Mouse (Mus musculus): ENCODE data around the gene Mef2c. TPM values are rescaled to one million over a fixed set of nuclear protein-coding genes. Genes with fewer than 3 reads are reported as not detected.

The Mef2c gene
- polyA plus RNA-seq, 1 experiment from 2014 or later, result 16.8 TPM

DNA sequence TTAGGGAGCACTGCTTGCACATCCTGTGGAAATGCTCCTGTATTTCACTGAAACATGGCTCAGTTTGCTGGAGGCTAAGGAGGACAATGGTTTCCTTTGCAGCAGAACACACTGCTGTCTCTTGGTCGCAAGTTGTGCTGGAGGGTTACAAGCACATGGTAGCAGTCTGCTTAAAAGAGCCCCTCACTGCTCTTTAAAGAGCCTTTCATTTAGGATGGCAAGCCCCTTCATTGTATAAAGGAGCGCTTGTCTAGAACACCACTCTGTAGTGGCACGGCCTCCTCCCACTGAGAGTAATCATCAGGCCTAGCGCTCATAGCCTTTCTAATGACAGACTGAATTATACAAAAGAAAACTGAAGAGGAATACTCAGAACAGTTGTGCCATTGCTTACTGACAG lies 80.0 kb downstream of the Mef2c start:
- peaks cover 15% of the 10 kb centered on the region for H3K4me1 ChIP-seq
- no peaks in the 10 kb centered on the region for H3K9me3 ChIP-seq
- WGBS, result 56% methylated on average over 4 of the region's 4 CpGs
- no peak overlapping the region for H3K4me3 ChIP-seq
- H3K27ac ChIP-seq, result 0 out of 2 replicates have a peak overlapping the region, but pooled peaks have one; percentile 44
- H3K27me3 ChIP-seq (ENCODE audit: poor library complexity, severe bottlenecking), result no peaks in the 10 kb centered on the region
- no peaks in the 10 kb centered on the region for H3K36me3 ChIP-seq (replicated peaks)
- no peak for DNase-seq (ENCODE audit: extremely low spot score, low spot score)

DNA sequence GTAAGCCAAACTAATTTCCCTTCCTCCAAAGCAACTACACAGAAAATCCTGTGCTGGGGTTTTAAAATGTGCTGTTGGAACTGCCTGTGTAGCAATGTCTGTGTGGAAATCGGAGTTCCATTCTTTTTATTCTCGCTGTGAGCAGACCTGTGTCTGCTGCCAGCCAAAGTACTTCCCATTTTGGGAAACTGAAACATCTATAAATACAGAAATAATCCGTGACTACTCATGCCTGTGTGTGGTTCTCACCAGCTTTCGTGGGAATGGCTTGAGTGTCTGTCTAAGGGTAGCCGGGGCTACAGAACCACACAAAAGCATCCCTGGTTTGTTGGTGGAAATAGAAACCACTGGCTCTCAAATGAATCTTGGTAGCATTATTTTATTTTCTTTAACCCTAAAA lies 81.5 kb downstream of the Mef2c start:
- H3K27me3 ChIP-seq (ENCODE audit: poor library complexity, severe bottlenecking), result no peaks in the 10 kb centered on the region
- no peak overlapping the region for H3K4me3 ChIP-seq
- no peaks in the 10 kb centered on the region for H3K36me3 ChIP-seq (replicated peaks)
- no peak overlapping the region for H3K27ac ChIP-seq
- no peaks in the 10 kb centered on the region for H3K9me3 ChIP-seq
- peaks cover 15% of the 10 kb centered on the region for H3K4me1 ChIP-seq
- 88% methylated on average over 5 of the region's 5 CpGs for WGBS
- DNase-seq (ENCODE audit: extremely low spot score, low spot score), result no peak

DNA sequence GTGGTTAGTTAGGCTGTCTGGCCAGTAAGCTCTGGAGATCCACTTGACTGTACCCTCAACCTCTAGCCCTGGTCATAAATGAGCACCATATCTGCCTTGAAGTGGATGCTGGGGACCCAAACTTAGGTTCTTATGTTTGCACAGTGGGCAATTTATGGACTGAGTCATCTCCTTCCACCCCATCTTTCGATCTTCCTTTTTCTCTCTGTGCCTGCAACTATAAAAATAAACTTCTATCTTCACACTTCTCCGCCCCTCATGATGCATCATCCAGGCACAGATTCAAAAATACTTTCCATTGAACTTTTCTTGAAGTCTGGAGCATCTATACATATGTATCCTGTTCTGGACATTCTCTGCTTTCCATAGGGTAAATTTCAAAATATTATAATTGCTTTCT lies 84.4 kb downstream of the Mef2c start:
- Histone ChIP-seq H3K36me3 (replicated peaks) (no peaks in the 10 kb centered on the region), H3K4me1 (peaks cover 15% of the 10 kb centered on the region), H3K27ac (no peak overlapping the region), H3K9me3 (no peaks in the 10 kb centered on the region), H3K27me3 (ENCODE audit: poor library complexity, severe bottlenecking) (no peaks in the 10 kb centered on the region), H3K4me3 (no peak overlapping the region)
- no peak for DNase-seq (ENCODE audit: extremely low spot score, low spot score)
- 90% methylated on average over 2 of the region's 2 CpGs for WGBS

DNA sequence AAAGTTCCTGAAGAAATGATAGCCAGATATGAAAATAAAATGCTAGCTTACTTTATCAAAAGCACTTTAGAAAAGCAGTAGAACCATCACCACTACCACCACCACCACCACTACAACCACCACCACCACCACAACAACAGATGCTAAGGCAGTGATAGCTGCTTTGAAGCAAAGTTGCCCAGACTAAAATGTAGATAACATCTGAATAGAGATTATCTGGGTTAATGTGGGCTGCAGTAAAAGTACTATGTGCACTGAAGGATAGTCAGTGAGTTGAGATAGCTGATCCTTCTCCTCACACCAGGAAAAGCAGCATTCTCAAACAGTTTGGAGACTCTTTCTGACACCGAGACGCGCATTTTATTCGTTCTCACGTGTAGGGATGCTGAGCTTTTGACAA lies 87.1 kb downstream of the Mef2c start:
- 96% methylated on average over 5 of the region's 5 CpGs for WGBS
- no peaks in the 10 kb centered on the region for H3K4me1 ChIP-seq

DNA sequence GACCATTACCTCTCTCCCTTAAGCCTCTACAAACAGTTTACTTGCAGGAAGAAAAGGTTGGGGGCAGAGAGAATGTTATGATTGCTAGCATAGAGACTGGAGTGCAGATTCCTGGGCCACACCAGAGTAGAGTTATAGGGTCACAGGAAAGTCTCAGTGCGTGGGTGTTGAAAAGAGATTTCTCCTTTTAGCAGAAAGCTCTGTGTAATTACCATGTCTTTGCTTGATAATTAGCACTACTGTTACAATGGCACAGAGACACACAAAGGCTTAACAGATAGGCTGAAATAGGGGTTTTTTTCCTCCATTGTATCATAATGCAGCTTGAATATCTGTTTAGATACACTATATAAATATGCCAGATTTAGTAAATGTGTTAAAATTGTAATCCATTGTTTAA lies 91.6 kb downstream of the Mef2c start:
- Histone ChIP-seq H3K4me3 (no peak overlapping the region), H3K27ac (no peak overlapping the region), H3K36me3 (replicated peaks) (no peaks in the 10 kb centered on the region), H3K27me3 (ENCODE audit: poor library complexity, severe bottlenecking) (no peaks in the 10 kb centered on the region), H3K4me1 (no peaks in the 10 kb centered on the region), H3K9me3 (no peaks in the 10 kb centered on the region)
- WGBS, result 50% methylated on average over 1 of the region's 1 CpGs
- no peak for DNase-seq (ENCODE audit: extremely low spot score, low spot score)

More for the DNA sequence above, 87.1 kb downstream of the Mef2c start:
- H3K27ac ChIP-seq, result no peak overlapping the region
- H3K36me3 ChIP-seq (replicated peaks), result no peaks in the 10 kb centered on the region
- H3K9me3 ChIP-seq, result no peaks in the 10 kb centered on the region
- H3K27me3 ChIP-seq (ENCODE audit: poor library complexity, severe bottlenecking), result no peaks in the 10 kb centered on the region
- no peak overlapping the region for H3K4me3 ChIP-seq
- no peak for DNase-seq (ENCODE audit: extremely low spot score, low spot score)

DNA sequence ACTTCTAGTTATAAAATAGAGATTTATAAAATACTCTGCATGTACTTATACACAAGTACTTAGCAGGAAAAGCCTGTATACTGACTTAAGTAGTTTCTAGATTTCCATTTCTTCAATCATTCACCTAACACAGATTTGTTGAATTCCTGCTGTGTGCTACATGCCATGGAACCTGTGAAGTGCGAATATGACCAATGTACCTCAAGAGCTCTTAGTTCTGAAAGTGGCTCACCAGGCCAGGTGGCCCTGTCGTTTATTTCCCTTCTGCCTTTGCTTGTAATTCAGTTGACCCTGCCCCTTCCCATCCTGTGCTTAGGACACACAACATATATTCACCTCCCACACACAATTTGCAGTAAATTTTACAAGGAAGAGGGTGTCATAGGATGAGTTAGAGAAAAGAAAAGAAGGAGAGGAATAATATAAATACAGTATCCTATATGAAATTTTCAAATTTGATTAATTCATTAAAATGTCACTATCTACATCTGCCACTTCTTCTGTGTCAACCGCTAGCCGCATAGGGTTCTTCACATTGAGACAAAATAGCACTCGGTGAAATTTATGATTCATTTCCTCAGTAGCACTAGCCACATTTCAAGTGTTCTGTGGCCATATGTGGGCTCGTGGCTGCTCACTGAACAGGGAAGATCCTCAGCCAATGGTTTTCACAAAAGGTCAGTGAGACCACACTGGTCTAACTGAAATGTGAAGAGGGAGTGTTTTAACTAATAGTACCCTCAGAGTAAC lies 93.3 kb downstream of the Mef2c start:
- Histone ChIP-seq H3K27me3 (ENCODE audit: poor library complexity, severe bottlenecking) (no peaks in the 10 kb centered on the region), H3K4me3 (no peak overlapping the region), H3K4me1 (no peaks in the 10 kb centered on the region), H3K36me3 (replicated peaks) (no peaks in the 10 kb centered on the region), H3K9me3 (no peaks in the 10 kb centered on the region), H3K27ac (no peak overlapping the region)
- no peak for DNase-seq (ENCODE audit: extremely low spot score, low spot score)
- WGBS, result 89% methylated on average over 6 of the region's 6 CpGs

DNA sequence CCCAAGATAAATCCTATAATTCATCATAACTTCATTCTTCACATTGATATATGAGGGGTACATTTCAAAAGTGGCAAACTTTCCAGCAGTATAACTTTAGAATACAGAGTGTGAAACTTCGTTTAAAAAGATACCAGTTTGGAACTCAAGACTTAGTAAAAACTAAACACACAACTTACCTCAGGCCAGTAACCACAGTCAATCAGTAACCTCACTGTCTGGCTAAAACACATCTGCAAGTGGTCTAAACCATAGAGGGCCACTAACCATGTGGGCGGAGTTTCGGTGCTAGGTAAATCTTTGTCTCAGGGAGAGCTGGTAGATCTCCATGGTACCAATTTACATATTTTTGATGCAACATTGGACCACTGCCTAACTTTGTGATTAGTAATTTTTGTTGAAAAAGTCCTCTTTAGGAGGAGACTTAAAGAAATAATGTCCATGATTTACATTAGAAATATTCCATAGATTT lies 93.9 kb downstream of the Mef2c start:
- WGBS, result 96% methylated on average over 3 of the region's 3 CpGs
- no peak for DNase-seq (ENCODE audit: extremely low spot score, low spot score)

DNA sequence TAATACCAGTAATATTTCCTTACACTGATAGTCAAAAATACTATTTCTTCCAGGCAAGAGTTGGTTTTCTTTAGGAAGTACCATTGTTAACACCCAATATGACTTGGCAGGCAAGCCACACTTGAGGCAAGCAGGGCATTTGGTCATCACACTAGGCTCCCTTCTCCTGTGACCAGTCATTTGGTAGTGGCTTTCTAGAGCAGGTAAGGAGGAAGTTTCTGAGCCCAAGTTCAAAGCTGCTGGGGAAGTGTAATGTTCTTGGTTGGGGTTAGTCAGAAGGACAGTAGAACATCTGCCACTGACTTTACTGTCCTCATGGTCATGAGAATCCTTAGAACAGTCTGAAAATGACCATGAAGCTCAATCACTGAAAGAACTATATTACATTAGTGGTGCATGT lies 96.5 kb downstream of the Mef2c start:
- Histone ChIP-seq H3K4me3 (no peak overlapping the region), H3K36me3 (replicated peaks) (no peaks in the 10 kb centered on the region), H3K4me1 (peaks cover 20% of the 10 kb centered on the region), H3K27me3 (ENCODE audit: poor library complexity, severe bottlenecking) (no peaks in the 10 kb centered on the region), H3K27ac (no peak overlapping the region), H3K9me3 (no peaks in the 10 kb centered on the region)
- no peak for DNase-seq (ENCODE audit: extremely low spot score, low spot score)

More for the DNA sequence above, 93.9 kb downstream of the Mef2c start:
- Histone ChIP-seq H3K4me1 (no peaks in the 10 kb centered on the region), H3K4me3 (no peak overlapping the region), H3K36me3 (replicated peaks) (no peaks in the 10 kb centered on the region), H3K9me3 (no peaks in the 10 kb centered on the region), H3K27me3 (ENCODE audit: poor library complexity, severe bottlenecking) (no peaks in the 10 kb centered on the region), H3K27ac (no peak overlapping the region)

DNA sequence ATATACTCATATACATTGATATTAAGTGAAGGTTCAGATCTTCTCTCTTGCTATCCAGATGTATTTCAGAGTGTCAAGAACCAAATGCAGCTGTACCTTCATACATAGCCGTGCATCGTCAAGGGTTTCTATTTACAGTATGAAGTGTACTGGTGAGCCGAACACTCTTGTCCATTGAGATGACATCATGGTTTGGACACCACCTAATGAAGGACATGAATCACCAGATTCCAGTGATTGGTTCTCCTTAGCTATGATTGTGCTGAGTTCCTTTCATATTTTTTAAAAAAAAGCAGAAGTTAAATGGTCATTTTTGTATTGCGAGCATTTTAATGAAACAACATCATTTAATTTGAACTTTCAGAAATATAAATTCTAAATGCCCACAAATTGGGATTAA lies 97.9 kb downstream of the Mef2c start:
- H3K4me3 ChIP-seq, result no peak overlapping the region
- H3K27ac ChIP-seq, result no peak overlapping the region
- WGBS, result 96% methylated on average over 4 of the region's 4 CpGs
- H3K9me3 ChIP-seq, result no peaks in the 10 kb centered on the region
- H3K27me3 ChIP-seq (ENCODE audit: poor library complexity, severe bottlenecking), result no peaks in the 10 kb centered on the region
- H3K4me1 ChIP-seq, result peaks cover 23% of the 10 kb centered on the region
- H3K36me3 ChIP-seq (replicated peaks), result no peaks in the 10 kb centered on the region
- DNase-seq (ENCODE audit: extremely low spot score, low spot score), result no peak

DNA sequence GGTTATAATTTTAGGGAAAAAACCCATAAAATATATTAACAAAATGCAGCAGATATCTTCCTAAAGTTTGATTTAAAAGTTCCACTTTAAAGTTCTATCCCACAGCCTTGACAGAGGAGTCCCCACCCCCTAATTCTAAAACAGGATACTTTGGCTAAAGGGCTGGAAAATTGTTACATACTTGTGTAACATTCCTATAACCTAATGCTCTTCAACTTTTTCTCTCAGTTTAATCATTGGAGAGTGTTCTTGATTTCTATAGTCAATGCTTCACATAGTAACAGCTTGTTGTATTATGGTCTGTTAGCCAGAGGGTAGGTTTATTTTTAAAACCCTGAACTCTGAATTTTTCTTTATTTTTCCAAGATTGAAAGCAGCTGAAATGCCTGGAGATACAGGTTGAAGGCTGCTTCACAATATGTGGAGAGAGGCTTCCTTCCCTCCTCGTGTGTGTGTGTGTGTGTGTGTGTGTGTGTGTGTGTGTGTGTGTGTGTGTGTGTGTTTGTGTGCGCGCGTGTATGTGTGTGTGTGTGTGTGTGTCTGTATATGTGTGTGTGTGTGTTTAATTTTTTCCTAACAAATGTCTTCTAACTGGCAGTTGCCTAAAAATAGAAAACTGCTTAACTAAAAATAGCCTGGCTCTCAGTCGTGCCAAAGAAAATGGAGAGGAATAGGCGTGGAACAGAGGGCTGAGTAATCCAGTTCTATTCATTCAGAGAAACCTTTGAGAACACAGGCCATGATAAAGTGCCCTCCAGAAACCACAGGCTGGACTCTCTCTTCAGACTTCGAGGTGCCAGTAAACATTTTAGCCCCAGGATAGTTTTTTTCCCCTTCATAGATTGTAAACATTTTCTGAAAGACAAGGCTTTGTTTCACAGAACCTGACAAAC lies 99.8 kb downstream of the Mef2c start:
- peak overlapping the region; percentile 26; the same call in 1 of the 2 replicates for H3K27ac ChIP-seq
- H3K9me3 ChIP-seq, result no peaks in the 10 kb centered on the region
- WGBS, result 37% methylated on average over 7 of the region's 7 CpGs
- no peak overlapping the region for H3K4me3 ChIP-seq
- no peak for DNase-seq (ENCODE audit: extremely low spot score, low spot score)
- H3K36me3 ChIP-seq (replicated peaks), result no peaks in the 10 kb centered on the region
- H3K27me3 ChIP-seq (ENCODE audit: poor library complexity, severe bottlenecking), result no peaks in the 10 kb centered on the region
- H3K4me1 ChIP-seq, result peaks cover 35% of the 10 kb centered on the region

DNA sequence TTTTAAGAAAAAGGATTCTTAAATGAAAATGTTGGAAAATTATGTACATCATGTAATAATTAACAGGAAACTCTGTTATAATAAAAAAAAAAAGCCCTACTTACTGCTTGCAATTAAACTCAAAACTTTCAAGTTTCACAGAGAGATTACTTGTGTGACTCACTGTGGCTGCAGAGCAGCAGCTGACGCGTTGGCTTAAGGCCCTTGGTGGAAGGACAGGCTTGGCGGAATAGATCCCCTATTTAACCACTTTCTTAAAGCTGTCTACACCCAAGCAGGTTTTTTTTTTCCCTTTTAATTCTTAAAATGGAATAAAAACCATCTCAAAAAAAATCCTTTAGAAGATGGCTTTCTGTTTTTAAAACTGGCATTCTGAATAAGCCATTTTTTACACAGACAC lies 100.5 kb downstream of the Mef2c start:
- no peak overlapping the region for H3K4me3 ChIP-seq
- 25% methylated on average over 3 of the region's 3 CpGs for WGBS
- no peaks in the 10 kb centered on the region for H3K36me3 ChIP-seq (replicated peaks)
- 0 out of 2 replicates have a peak overlapping the region, but pooled peaks have one; percentile 26 for H3K27ac ChIP-seq
- H3K9me3 ChIP-seq, result no peaks in the 10 kb centered on the region
- no peak for DNase-seq (ENCODE audit: extremely low spot score, low spot score)
- peaks cover 42% of the 10 kb centered on the region for H3K4me1 ChIP-seq
- H3K27me3 ChIP-seq (ENCODE audit: poor library complexity, severe bottlenecking), result no peaks in the 10 kb centered on the region

DNA sequence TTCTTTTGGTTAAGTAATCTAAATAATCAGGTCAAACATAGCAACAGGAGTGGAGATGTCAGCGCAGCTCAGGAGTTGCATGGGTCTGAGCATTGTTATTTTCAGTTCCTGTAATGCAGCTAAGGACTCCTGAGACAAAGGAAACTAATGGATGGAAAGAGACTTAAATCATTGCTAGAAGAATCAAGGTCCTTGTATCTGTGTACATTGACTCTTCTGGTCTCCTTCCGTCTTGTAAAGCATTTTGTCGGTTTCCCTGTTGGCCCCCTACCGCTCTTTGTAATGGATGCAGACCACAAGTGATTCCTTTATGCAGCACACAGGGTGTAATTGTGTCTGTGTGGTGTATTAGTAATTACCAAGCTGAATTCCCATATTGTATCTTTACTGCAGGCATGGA lies 101.0 kb downstream of the Mef2c start:
- H3K4me1 ChIP-seq, result peaks cover 42% of the 10 kb centered on the region
- H3K27ac ChIP-seq, result no peak overlapping the region
- H3K9me3 ChIP-seq, result no peaks in the 10 kb centered on the region
- no peaks in the 10 kb centered on the region for H3K36me3 ChIP-seq (replicated peaks)
- no peak overlapping the region for H3K4me3 ChIP-seq
- peak; percentile 21 for DNase-seq (ENCODE audit: extremely low spot score, low spot score)
- no peaks in the 10 kb centered on the region for H3K27me3 ChIP-seq (ENCODE audit: poor library complexity, severe bottlenecking)
- WGBS, result 22% methylated on average over 4 of the region's 4 CpGs
